Mouse (Mus musculus) forebrain, postnatal 0 days (tissue): Measurements from ENCODE around the gene Vwa8. TPM values are rescaled to one million over a fixed set of nuclear protein-coding genes. Genes with fewer than 3 reads are reported as not detected.

Source experiments
- ATAC-seq: fragments of 200-750 bp; cut with Nextera tagmentation; 2 replicates; pipeline ENCODE4 v1.8.0; 2017; ENCODE audit warnings: mild to moderate bottlenecking, moderate library complexity
- DNase-seq: peaks from one replicate; pipeline ENCODE4 v3.0.0-alpha.2; 2015
- H3K27ac ChIP-seq: fragments of 300-500 bp; sonication (generic); 2 replicates; pipeline ENCODE4 v1.5.1; 2014; ENCODE audit warnings: low read depth, mild to moderate bottlenecking, antibody characterized with exemption, low read length, moderate library complexity, mixed read lengths
- H3K27me3 ChIP-seq: fragments of 300-500 bp; sonication (generic); 2 replicates; pipeline ENCODE4 v1.6.1; 2014; ENCODE audit warnings: mild to moderate bottlenecking, low read length, mixed read lengths; ENCODE audit not compliant: insufficient read depth
- H3K36me3 ChIP-seq: fragments of 300-500 bp; sonication (generic); 2 replicates; pipeline ENCODE4 v1.6.1; 2014; ENCODE audit warnings: mild to moderate bottlenecking, moderate library complexity; ENCODE audit not compliant: insufficient read depth
- H3K4me1 ChIP-seq: fragments of 300-500 bp; sonication (generic); 2 replicates; pipeline ENCODE4 v1.6.1; 2014; ENCODE audit warnings: antibody characterized with exemption; ENCODE audit not compliant: insufficient read depth
- H3K4me2 ChIP-seq: fragments of 300-500 bp; sonication (generic); 2 replicates; pipeline ENCODE4 v1.6.1; 2014; ENCODE audit warnings: low read depth, mild to moderate bottlenecking, moderate library complexity
- H3K4me3 ChIP-seq: fragments of 300-500 bp; sonication (generic); 2 replicates; pipeline ENCODE4 v1.5.1; 2014; ENCODE audit warnings: low read depth, low read length, mixed read lengths
- H3K9ac ChIP-seq: fragments of 300-500 bp; sonication (generic); 2 replicates; pipeline ENCODE4 v1.6.1; 2014; ENCODE audit warnings: mild to moderate bottlenecking
- H3K9me3 ChIP-seq: fragments of 300-500 bp; sonication (generic); 2 replicates; pipeline ENCODE4 v1.6.1; 2016; ENCODE audit warnings: low read length
- CTCF ChIP-seq: sonication (generic); IDR thresholded peaks from 2 replicates; pipeline ENCODE4 v1.5.1; 2016; ENCODE audit warnings: antibody characterized with exemption, control low read depth, low read depth
- WGBS: fragments of 180-500 bp; shearing (Covaris S2); extraction: QIAGEN DNeasy Blood & Tissue Kit; methylation state at CpG from one replicate; pipeline ENCODE4 v1.1.7; 2014; 5-methylcytosine and 5-hydroxymethylcytosine counted together
- polyA plus RNA-seq: library from polyadenylated mRNA; unstranded; fragments of >200 nt; fragmentation: Nextera tagmentation; extraction: Ambion mirVana; gene quantifications from 2 replicates; pipeline ENCODE4 v1.2.1, GENCODE M21; 2015
- total RNA-seq: library from RNA; depleted of rRNA; stranded (reverse); fragments of >200 nt; gene quantifications from 2 replicates; pipeline ENCODE4 v1.2.3, GENCODE M21; 2014

Gene Vwa8
- total and polyA plus RNA-seq, 2 experiments from 2014 or later = 5.1 to 13.9 TPM

- Histone ChIP-seq H3K9me3 (no peaks in the 10 kb centered on the region), H3K27ac (no peak overlapping the region), H3K4me3 (no peak overlapping the region), H3K9ac (no peak overlapping the region), H3K4me2 (no peak overlapping the region), H3K4me1 (no peaks in the 10 kb centered on the region), H3K27me3 (no peaks in the 10 kb centered on the region), H3K36me3 (no peaks in the 10 kb centered on the region)
- TF ChIP-seq CTCF = no peak
- ATAC-seq (no peak), DNase-seq (no peak)
- 72% methylated on average over 3 of the region's 3 CpGs for WGBS
Measured at GRCm38 (mm10) chr14:79110012-79110411, 261.2 kb downstream of the Vwa8 start.

DNA sequence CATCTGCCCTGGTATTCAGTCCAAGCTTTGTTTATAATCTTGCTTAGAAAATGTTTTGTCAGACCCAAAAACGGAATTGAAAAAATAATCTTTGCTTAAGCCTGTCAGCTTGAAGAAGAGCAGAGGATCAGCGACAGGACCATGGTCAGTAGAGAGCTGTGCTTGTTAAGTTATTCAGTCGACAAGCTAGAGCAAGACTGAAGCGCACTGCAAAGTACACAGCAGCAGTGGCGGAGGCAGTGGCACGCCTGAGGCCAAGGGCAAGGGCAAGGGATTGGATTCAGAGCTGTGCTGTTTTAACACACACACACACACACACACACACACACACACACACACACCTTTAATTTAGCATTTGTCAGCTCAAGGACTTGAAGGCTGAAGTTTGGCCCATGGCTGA is 263.2 kb downstream of the Vwa8 start:
- H3K4me1 ChIP-seq = no peaks in the 10 kb centered on the region
- no peaks in the 10 kb centered on the region for H3K27me3 ChIP-seq
- no peaks in the 10 kb centered on the region for H3K9me3 ChIP-seq
- TF ChIP-seq CTCF = no peak
- DNase-seq = no peak
- H3K9ac ChIP-seq = no peak overlapping the region
- H3K36me3 ChIP-seq = no peaks in the 10 kb centered on the region
- H3K4me2 ChIP-seq = no peak overlapping the region
- no peak for ATAC-seq
- no peak overlapping the region for H3K4me3 ChIP-seq
- H3K27ac ChIP-seq = no peak overlapping the region
- WGBS = 80% methylated on average over 6 of the region's 6 CpGs

DNA sequence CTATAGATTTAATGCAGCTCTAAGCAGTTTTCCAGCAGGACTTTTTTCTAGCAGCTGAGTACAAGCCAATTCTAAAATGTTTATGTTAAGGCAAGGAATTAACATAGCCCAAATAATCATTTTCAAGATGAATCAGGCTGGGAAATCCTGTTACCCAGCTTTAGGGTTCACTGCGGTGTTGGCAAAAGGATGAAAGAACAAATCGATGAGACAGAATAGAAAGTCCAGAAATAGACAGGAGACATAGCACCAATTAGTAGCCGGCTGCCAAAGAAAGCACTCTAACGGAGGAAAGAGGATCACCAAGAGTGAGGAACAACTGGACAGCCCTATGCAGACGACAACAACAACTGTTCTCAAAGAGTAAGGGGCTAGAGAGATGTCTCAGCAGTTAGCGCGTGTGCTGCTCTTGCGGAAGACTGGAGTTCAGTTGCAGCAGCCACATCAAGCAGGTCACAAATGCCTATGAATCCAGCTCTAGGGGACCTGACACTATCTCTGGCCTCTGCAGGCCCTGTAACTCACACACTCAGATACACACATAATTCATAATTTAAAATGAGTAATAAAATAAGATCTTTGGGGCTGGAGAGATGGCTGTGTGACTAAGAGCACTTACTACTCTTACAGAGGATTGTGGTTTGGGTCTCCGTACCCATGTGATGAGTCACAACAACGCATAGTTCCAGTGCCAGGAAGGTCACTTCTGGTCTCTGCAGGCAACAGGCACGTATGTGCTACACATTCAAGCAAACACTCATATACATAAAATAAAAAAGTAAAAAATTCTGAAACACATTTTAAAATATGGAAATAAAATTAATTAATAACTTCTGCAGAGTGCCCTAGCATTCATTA is 265.9 kb downstream of the Vwa8 start:
- Histone ChIP-seq H3K9ac (no peak overlapping the region), H3K4me1 (no peaks in the 10 kb centered on the region), H3K9me3 (no peaks in the 10 kb centered on the region), H3K27me3 (no peaks in the 10 kb centered on the region), H3K4me3 (no peak overlapping the region), H3K36me3 (no peaks in the 10 kb centered on the region), H3K4me2 (no peak overlapping the region), H3K27ac (no peak overlapping the region)
- DNase-seq (no peak), ATAC-seq (no peak)
- no peak for TF ChIP-seq CTCF
- 76% methylated on average over 11 of the region's 11 CpGs for WGBS

- H3K4me2 ChIP-seq = no peak overlapping the region
- H3K36me3 ChIP-seq = no peaks in the 10 kb centered on the region
Measured at GRCm38 (mm10) chr14:79118457-79118856, 269.6 kb downstream of the Vwa8 start.

DNA sequence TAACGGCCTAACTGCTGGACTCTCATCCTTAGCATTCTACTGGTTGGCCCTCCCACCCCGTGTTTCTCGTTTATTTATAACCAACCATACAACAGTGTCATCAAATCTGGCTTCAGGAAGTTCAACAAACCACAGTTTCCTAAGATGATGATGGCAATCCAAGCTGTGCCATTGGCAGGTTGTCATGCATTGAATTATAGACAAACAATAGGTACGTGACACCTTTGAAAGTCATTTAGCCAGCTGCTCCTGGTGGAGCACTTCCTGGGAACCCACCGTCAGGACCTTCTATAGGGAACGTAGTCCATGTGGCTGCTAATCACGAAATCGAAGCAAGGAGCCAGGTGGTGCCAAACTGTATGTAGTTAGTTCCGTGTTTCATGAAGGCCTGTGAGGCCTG is 270.5 kb downstream of the Vwa8 start:
- Histone ChIP-seq H3K9ac (no peak overlapping the region), H3K27ac (no peak overlapping the region), H3K4me2 (no peak overlapping the region), H3K36me3 (no peaks in the 10 kb centered on the region), H3K4me1 (no peaks in the 10 kb centered on the region), H3K4me3 (no peak overlapping the region), H3K9me3 (no peaks in the 10 kb centered on the region), H3K27me3 (no peaks in the 10 kb centered on the region)
- no peak for ATAC-seq
- 71% methylated on average over 9 of the region's 9 CpGs for WGBS
- DNase-seq = no peak
- no peak for TF ChIP-seq CTCF

More at GRCm38 (mm10) chr14:79118457-79118856, 269.6 kb downstream of the Vwa8 start:
- WGBS = 95% methylated on average over 7 of the region's 7 CpGs
- no peak overlapping the region for H3K9ac ChIP-seq
- no peak overlapping the region for H3K27ac ChIP-seq
- H3K9me3 ChIP-seq = no peaks in the 10 kb centered on the region
- H3K4me1 ChIP-seq = no peaks in the 10 kb centered on the region
- no peak for ATAC-seq
- DNase-seq = no peak
- TF ChIP-seq CTCF = no peak
- no peaks in the 10 kb centered on the region for H3K27me3 ChIP-seq
- no peak overlapping the region for H3K4me3 ChIP-seq

- no peak overlapping the region for H3K4me3 ChIP-seq
- H3K27me3 ChIP-seq = no peaks in the 10 kb centered on the region
- no peak for TF ChIP-seq CTCF
- DNase-seq (no peak), ATAC-seq (no peak)
- no peak overlapping the region for H3K9ac ChIP-seq
- no peaks in the 10 kb centered on the region for H3K4me1 ChIP-seq
- H3K36me3 ChIP-seq = no peaks in the 10 kb centered on the region
- no peak overlapping the region for H3K27ac ChIP-seq
- H3K9me3 ChIP-seq = no peaks in the 10 kb centered on the region
- WGBS = 89% methylated on average over 11 of the region's 11 CpGs
- H3K4me2 ChIP-seq = no peak overlapping the region
Measured at GRCm38 (mm10) chr14:79120681-79121080, 271.8 kb downstream of the Vwa8 start.

- H3K27me3 ChIP-seq = no peaks in the 10 kb centered on the region
- H3K9ac ChIP-seq = no peak overlapping the region
- DNase-seq (no peak), ATAC-seq (no peak)
- H3K4me3 ChIP-seq = no peak overlapping the region
- no peaks in the 10 kb centered on the region for H3K9me3 ChIP-seq
- no peak for TF ChIP-seq CTCF
- no peaks in the 10 kb centered on the region for H3K36me3 ChIP-seq
- WGBS = 81% methylated on average over 8 of the region's 8 CpGs
- no peaks in the 10 kb centered on the region for H3K4me1 ChIP-seq
- no peak overlapping the region for H3K27ac ChIP-seq
- no peak overlapping the region for H3K4me2 ChIP-seq
Measured at GRCm38 (mm10) chr14:79123466-79123865, 274.6 kb downstream of the Vwa8 start.
